Mouse (Mus musculus) A20 (cell line): ENCODE data around the gene Dnm1.

ENCODE experiments used
- DNase-seq: peaks from one replicate; pipeline ENCODE4 v3.0.0-alpha.2; 2011; ENCODE audit warnings: low read depth, low spot score

The Dnm1 gene

DNA sequence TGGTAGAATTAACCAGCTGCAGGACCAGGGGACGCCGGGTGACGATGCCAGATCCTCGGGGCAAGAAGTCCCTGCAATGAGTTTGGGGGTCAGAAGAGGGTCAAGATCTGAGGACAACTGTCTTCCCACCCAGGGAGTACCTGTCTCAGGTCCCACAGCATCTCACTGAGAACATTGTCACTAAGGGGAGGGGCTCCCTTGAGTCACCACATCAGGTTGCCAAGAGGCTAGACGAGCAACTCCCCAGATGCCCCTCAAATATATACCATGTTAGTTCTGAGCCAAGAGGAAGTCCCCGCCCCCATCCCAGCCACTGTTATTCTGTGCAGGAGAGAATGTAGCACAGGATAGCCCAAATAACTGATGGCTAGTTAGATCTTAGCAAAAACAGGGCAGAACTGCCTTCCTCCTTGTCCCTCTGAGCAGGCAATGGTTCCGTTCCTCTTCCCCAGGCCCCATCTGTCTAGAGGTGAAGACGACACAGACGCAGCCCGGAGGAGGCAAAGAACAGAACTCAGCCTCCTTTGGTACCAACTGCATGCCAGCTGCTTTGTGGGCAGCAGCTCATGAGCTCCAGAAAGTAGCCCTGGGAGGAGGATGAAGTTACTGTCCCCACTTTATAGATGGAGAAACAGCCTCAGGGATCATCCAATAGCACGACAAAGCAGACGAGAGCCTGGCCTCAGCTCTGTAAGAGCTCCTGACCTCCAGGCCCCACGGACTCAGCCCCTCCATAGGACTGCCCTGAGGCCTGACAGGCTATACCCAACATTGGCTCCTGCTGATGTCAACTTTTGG lies 12.1 kb downstream of the Dnm1 start:
- DNase-seq: no peak

DNA sequence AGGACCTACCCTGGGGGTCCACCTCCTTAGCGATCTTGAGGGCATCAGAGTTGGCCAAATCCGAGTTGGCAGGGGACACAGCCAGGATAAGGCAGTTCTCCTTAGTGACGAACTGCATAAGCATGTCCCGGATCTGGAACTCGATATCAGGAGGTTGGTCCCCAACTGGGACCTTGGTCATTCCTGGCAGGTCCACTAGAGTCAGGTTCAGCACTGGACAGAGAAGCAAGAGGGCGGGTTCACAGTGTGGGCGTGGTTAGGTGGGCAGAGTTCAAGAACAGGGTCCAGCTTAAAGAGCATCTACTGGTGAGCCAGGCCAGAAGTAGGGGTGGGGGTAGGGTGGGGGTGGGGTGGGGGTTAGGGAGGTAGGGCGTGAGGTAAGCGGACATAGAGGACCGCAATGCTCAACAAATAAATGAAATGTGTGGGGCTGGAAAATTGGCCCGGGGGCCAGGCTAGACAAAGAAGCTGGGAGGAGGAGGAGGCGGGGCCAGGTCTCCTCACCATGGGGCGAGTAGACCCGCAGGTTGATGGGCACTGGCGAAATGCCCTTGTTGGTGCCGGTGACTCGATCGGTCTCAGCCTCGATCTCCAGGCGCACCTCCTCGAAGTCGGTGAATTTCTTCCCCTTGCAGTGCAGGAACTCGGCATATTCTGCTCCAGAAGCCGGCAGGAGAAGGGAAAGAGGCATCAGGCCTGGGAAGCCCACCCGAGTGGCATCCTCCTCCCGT lies 13.1 kb downstream of the Dnm1 start:
- no peak for DNase-seq

GRCm38 (mm10) chr2:32335888-32336287 lies 17.2 kb downstream of the Dnm1 start:
- no peak for DNase-seq

DNA sequence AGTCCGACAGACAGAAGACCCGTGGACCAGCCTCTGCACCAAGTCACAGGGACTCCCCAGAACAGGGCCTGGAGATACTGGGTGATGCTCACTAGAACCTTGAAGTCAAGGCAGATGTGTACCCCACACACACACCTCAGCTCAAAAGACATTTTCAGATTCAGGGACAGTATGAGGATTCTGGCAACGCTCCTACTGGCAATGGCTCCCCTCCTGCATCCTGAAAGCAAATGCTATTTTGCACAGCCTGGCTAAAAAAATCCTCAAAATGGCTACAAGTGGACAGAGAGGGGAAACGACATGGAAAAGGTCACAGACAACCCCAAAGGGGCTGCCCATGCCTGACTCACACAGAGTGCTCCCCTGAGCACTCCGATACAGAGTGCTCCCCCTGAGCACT lies 21.0 kb downstream of the Dnm1 start:
- no peak for DNase-seq

DNA sequence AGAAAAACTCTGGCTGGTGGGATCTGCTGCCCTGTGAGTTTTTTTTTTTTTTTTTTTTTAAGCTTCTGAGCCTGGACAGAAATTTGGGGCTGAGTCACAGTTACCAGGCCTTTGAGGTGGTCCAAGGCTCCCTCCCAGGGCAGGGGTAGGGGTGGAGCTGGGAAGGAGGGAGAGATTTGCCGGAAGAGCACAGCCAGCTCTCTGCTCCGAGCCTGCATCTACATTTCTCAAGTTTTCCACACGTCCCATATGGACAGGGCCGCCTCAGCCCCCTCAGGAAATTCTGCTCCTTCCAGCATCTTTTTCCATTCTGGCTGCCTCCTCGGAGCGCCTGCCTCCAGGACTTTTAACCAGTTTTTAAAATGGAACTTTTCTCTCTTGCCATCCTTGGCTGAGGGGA lies 23.6 kb downstream of the Dnm1 start:
- DNase-seq: no peak

DNA sequence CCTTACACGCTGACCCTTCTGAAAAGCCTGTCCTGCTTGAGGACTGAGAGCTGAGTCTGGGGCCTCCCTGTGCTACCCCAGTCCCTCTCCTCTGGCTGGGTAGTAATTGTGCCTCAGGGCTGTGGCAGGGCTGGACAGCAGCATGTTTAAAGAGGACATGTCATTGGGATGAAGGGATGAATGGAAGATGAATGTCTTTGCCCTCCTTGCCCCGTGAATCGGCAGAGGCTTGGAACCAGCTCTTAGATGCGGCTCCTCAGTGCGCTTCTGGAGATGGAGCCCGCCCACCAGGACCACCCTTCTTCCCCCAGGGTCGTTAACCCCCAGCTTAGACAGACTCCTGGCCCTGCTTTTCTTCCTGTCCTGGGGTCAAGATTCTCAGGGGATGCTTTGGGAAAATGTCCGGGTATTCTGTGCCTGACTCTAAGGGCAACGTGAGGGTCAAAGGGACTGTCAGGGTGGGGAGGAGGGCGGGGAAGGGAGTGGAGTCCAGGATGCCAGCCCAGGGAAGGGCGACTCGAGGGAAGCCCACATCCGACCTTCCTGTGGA lies 24.2 kb downstream of the Dnm1 start:
- DNase-seq: no peak

DNA sequence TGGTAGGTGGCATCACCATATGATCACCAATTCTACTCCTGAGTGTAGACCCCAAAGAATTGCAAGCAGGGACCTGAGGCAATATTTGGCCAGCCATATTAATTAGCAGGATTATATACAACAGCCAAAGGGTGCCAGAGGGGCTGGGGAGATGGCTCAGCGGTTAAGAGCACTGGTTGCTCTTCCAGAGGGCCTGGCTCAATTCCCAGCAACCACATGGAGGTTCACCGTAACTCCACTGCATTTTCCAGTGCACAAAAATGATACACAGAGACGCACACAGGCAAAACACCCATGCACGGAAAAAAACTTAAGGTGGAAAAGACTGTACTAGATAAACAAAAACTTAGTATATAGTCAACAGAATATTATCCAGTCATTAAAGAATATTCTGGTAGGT lies 25.9 kb downstream of the Dnm1 start:
- DNase-seq: no peak

DNA sequence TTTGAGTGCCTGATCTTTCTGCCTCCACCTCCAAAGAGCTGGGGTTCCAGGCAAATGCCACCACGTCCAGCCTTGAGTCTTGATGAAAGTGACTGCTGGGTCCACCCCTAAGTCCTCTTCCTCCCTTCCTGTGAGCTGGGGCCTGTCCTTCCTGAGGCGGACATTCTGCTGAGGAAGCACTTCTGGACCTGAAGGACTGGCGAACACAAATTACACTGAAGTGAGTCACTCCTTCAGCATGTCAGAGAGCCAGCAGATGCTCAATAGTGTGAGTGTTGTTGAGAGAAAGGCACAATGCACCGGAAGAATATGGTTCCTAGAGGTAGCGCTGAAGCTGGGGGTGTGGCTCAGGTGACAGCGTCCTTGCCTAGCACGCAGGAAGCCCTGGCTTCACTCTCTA lies 27.8 kb downstream of the Dnm1 start:
- DNase-seq: no peak

- DNase-seq: no peak
Measured at GRCm38 (mm10) chr2:32324322-32324721, 28.8 kb downstream of the Dnm1 start.

GRCm38 (mm10) chr2:32322754-32323741 lies 30.1 kb downstream of the Dnm1 start:
- no peak for DNase-seq

GRCm38 (mm10) chr2:32321591-32322298 lies 31.4 kb downstream of the Dnm1 start:
- DNase-seq: no peak

GRCm38 (mm10) chr2:32320721-32321120 lies 32.4 kb downstream of the Dnm1 start:
- no peak for DNase-seq

GRCm38 (mm10) chr2:32319586-32320580 lies 33.3 kb downstream of the Dnm1 start:
- DNase-seq: no peak

GRCm38 (mm10) chr2:32318709-32319585 lies 34.2 kb downstream of the Dnm1 start:
- DNase-seq: no peak

GRCm38 (mm10) chr2:32317791-32318417 lies 35.2 kb downstream of the Dnm1 start:
- DNase-seq: no peak

DNA sequence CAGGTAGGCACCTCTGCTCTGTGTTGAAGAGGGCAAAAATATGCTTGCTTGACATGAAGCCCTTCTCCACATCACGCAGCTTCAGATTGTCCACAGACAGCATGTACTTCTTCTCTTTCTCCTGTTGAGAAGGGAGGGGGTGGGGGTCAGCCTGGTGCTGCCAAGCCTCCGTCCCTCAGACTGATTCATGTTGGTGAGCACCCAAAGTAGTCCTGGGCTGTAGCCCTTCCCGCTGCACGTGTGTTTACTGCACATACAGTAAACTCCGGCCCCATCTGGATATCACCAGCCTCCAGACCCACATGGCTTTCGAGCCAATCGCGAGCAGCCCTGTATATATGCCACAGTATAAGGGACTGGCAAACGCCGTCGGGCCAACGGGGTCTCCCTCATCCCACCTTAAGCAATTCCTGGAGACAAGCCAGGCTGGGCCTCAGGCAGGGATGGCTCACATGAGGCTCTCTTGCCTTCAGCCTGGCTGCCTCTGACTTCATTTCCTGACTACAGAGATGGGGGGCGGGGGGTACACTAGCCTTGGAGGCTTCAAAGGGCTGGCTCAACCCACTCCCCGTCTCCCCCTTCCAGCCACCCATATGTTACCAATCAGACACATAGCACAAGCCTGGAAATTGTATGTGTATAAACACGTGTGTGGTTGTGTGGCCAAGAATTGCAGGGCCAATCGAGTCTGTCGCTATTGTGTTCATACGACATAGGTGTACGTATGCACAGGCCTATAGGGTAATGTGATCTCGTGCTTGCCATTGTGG lies 36.1 kb downstream of the Dnm1 start:
- DNase-seq: no peak

GRCm38 (mm10) chr2:32315751-32316150 lies 37.4 kb downstream of the Dnm1 start:
- no peak for DNase-seq

- no peak for DNase-seq
Measured at GRCm38 (mm10) chr2:32314831-32315230, 38.3 kb downstream of the Dnm1 start.
